Mouse (Mus musculus): ENCODE measurements around the gene Trappc6b. TPM values are rescaled to one million over a fixed set of nuclear protein-coding genes. Genes with fewer than 3 reads are reported as not detected.

Trappc6b gene
- total RNA-seq (2014; rRNA removed; ENCODE audit: low replicate concordance) (23.2 and 57.8 TPM in 2 replicates), polyA plus RNA-seq (2015; fragmentation: Nextera tagmentation; extraction: Ambion mirVana) (95.4 and 96.6 TPM in 2 replicates)

GRCm38 (mm10) chr12:59060993-59061595 is at the start of gene Trappc6b:
Gene Trappc6b (minus strand): TSS chr12:59061472.
- Histone ChIP-seq H3K36me3 (replicated peaks; ENCODE audit: control insufficient read depth, insufficient read depth, low read length) (peaks cover 10% of the 10 kb centered on the region; the same call in 1 of the 2 replicates), H3K4me3 (ENCODE audit: low read depth, low read length) (peak within 1 kb of the TSS; percentile 91), H3K27me3 (ENCODE audit: control insufficient read depth, insufficient read depth, low read length) (0 out of 2 replicates have a peak, but pooled peaks cover 3% of the 10 kb centered on the region), H3K4me1 (ENCODE audit: control insufficient read depth, insufficient read depth) (peaks cover 15% of the 10 kb centered on the region; the same call in 1 of the 2 replicates), H3K27ac (ENCODE audit: low read depth) (peak within 1 kb of the TSS; percentile 96), H3K9me3 (replicated peaks; ENCODE audit: control insufficient read depth, low read length) (no peaks in the 10 kb centered on the region), H3K9ac (replicated peaks; ENCODE audit: low read depth, low read length) (peak within 1 kb of the TSS; percentile 93), H3K4me2 (ENCODE audit: low read depth, low read length) (peak within 1 kb of the TSS; percentile 82)
- under 1% methylated on average over 49 of the region's 49 CpGs for WGBS
- peak; percentile 79 for DNase-seq (ENCODE audit: low spot score)
- ATAC-seq (ENCODE audit: insufficient read depth, low read depth): peak; percentile 99
- no peak for TF ChIP-seq EP300 (IDR thresholded peaks at IDR 0.05; ENCODE audit: low read depth)
- peak; percentile 18 for TF ChIP-seq CTCF (IDR thresholded peaks at IDR 0.05; ENCODE audit: low read depth)

DNA sequence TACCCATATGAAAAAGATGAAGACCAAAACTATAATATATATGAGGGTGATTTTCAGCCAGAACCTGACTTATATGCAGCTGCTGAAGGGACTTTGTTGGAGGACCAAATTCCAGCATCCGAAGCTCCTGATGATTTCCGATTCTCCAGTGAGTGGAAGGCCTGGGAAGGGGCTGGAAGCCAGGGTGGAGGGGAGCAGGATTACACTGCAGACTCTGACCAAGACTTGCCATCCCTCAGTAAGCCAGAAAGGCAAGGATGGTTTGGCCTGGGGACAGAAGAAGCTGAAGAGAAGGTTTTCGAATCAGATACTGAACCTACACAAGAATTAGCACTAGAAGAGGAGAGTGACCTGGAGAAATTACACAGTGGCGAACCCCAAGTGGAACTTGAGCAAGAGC is 46.7 kb upstream of the Trappc6b start:
- Histone ChIP-seq H3K4me2 (ENCODE audit: low read depth, low read length) (no peak overlapping the region), H3K27ac (ENCODE audit: low read depth) (no peak overlapping the region), H3K27me3 (ENCODE audit: control insufficient read depth, insufficient read depth, low read length) (no peaks in the 10 kb centered on the region), H3K9ac (replicated peaks; ENCODE audit: low read depth, low read length) (no peak overlapping the region), H3K36me3 (replicated peaks; ENCODE audit: control insufficient read depth, insufficient read depth, low read length) (no peaks in the 10 kb centered on the region), H3K4me3 (ENCODE audit: low read depth, low read length) (no peak overlapping the region), H3K9me3 (replicated peaks; ENCODE audit: control insufficient read depth, low read length) (no peaks in the 10 kb centered on the region), H3K4me1 (ENCODE audit: control insufficient read depth, insufficient read depth) (no peaks in the 10 kb centered on the region)
- TF ChIP-seq CTCF (IDR thresholded peaks at IDR 0.05; ENCODE audit: low read depth) (no peak), EP300 (IDR thresholded peaks at IDR 0.05; ENCODE audit: low read depth) (no peak)
- WGBS: 79% methylated on average over 4 of the region's 4 CpGs
- DNase-seq (ENCODE audit: low spot score) (no peak), ATAC-seq (ENCODE audit: insufficient read depth, low read depth) (no peak)

DNA sequence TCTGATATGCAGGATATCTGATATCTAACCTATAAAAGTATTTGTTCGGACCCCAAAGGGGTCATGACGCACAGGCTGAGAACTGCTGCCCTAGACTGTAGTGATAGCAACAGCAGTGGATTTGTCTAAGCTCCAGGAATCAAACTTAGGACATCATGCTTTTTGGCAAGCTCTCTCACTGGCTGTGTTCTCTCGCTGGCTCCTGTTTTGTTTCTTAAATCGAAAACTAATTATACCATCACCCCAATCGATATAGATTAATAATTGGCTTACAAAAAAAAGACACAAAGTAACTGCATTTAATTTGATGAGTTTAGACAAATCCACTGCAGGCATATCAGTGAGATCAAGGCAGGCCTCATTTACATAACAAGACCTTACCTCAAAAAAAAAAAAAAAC is 45.2 kb upstream of the Trappc6b start:
- H3K27me3 ChIP-seq (ENCODE audit: control insufficient read depth, insufficient read depth, low read length): no peaks in the 10 kb centered on the region
- no peak overlapping the region for H3K27ac ChIP-seq (ENCODE audit: low read depth)
- no peak overlapping the region for H3K9ac ChIP-seq (replicated peaks; ENCODE audit: low read depth, low read length)
- H3K4me2 ChIP-seq (ENCODE audit: low read depth, low read length): no peak overlapping the region
- 73% methylated on average over 5 of the region's 5 CpGs for WGBS
- H3K36me3 ChIP-seq (replicated peaks; ENCODE audit: control insufficient read depth, insufficient read depth, low read length): no peaks in the 10 kb centered on the region
- DNase-seq (ENCODE audit: low spot score) (no peak), ATAC-seq (ENCODE audit: insufficient read depth, low read depth) (no peak)
- no peak overlapping the region for H3K4me3 ChIP-seq (ENCODE audit: low read depth, low read length)
- H3K4me1 ChIP-seq (ENCODE audit: control insufficient read depth, insufficient read depth): no peaks in the 10 kb centered on the region
- TF ChIP-seq EP300 (IDR thresholded peaks at IDR 0.05; ENCODE audit: low read depth) (no peak), CTCF (IDR thresholded peaks at IDR 0.05; ENCODE audit: low read depth) (no peak)
- H3K9me3 ChIP-seq (replicated peaks; ENCODE audit: control insufficient read depth, low read length): no peaks in the 10 kb centered on the region

DNA sequence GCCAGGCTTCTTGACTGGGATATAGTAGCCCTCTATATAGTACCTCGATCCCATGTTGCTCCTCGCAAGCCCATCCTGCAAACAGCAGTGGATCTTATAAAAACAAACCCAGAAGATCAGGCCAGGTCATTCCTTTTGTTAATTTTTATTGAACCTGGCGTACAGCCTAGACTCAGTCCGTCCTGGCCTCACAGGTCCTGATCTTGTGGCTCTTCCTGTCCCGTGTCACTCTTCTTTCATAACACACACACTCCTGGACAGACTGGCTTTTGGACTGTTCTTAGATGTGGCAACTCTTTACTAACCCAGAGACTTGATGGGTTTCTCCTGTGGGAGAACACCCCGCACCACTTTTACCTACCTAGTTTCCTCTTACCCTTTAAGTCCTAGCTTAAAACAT is 44.6 kb upstream of the Trappc6b start:
- no peak for TF ChIP-seq EP300 (IDR thresholded peaks at IDR 0.05; ENCODE audit: low read depth)
- TF ChIP-seq CTCF (IDR thresholded peaks at IDR 0.05; ENCODE audit: low read depth): no peak
- no peak overlapping the region for H3K4me3 ChIP-seq (ENCODE audit: low read depth, low read length)
- no peak for ATAC-seq (ENCODE audit: insufficient read depth, low read depth)
- no peak overlapping the region for H3K4me2 ChIP-seq (ENCODE audit: low read depth, low read length)
- H3K9ac ChIP-seq (replicated peaks; ENCODE audit: low read depth, low read length): no peak overlapping the region
- no peaks in the 10 kb centered on the region for H3K27me3 ChIP-seq (ENCODE audit: control insufficient read depth, insufficient read depth, low read length)
- no peaks in the 10 kb centered on the region for H3K36me3 ChIP-seq (replicated peaks; ENCODE audit: control insufficient read depth, insufficient read depth, low read length)
- DNase-seq (ENCODE audit: low spot score): no peak
- no peaks in the 10 kb centered on the region for H3K9me3 ChIP-seq (replicated peaks; ENCODE audit: control insufficient read depth, low read length)
- H3K27ac ChIP-seq (ENCODE audit: low read depth): no peak overlapping the region
- 79% methylated on average over 6 of the region's 6 CpGs for WGBS
- no peaks in the 10 kb centered on the region for H3K4me1 ChIP-seq (ENCODE audit: control insufficient read depth, insufficient read depth)

DNA sequence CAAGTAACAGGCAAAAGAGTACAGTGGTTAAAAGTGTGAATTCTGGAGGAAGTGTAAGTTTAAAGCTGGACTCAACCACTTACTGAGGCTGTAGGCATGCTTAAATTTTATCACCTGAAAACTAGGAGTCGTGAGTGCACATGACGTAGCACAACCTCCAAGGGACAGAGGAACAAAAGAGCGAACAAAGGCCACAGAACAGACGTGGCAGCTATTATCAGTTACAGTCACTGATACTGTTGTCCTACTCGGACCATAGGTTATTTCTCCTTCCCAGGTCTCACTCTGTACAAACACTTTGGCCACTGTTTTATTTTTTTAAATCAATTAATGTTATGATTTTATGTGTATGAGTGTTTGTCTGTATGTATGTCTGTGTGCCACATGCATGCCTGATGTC is 43.5 kb upstream of the Trappc6b start:
- whole genome bisulfite sequencing: 30% methylated on average over 5 of the region's 5 CpGs
- H3K9ac ChIP-seq (replicated peaks; ENCODE audit: low read depth, low read length): no peak overlapping the region
- H3K27me3 ChIP-seq (ENCODE audit: control insufficient read depth, insufficient read depth, low read length): no peaks in the 10 kb centered on the region
- no peak overlapping the region for H3K27ac ChIP-seq (ENCODE audit: low read depth)
- no peak overlapping the region for H3K4me2 ChIP-seq (ENCODE audit: low read depth, low read length)
- DNase-seq (ENCODE audit: low spot score) (no peak), ATAC-seq (ENCODE audit: insufficient read depth, low read depth) (no peak)
- no peaks in the 10 kb centered on the region for H3K4me1 ChIP-seq (ENCODE audit: control insufficient read depth, insufficient read depth)
- TF ChIP-seq EP300 (IDR thresholded peaks at IDR 0.05; ENCODE audit: low read depth): no peak
- no peak for TF ChIP-seq CTCF (IDR thresholded peaks at IDR 0.05; ENCODE audit: low read depth)
- H3K4me3 ChIP-seq (ENCODE audit: low read depth, low read length): no peak overlapping the region
- H3K9me3 ChIP-seq (replicated peaks; ENCODE audit: control insufficient read depth, low read length): no peaks in the 10 kb centered on the region
- H3K36me3 ChIP-seq (replicated peaks; ENCODE audit: control insufficient read depth, insufficient read depth, low read length): no peaks in the 10 kb centered on the region
